Mouse (Mus musculus) left cerebral cortex, postnatal 25 days (tissue): Measurements from ENCODE around the gene Vmn1r76. TPM values are rescaled to one million over a fixed set of nuclear protein-coding genes. Genes with fewer than 3 reads are reported as not detected.

Experiments used
- DNase-seq, 2 experiments: peaks; one replicate each; pipeline ENCODE4 v3.0.0; 2022; ENCODE audit warnings: low spot score in 2 of 2, mixed read lengths in 1 of 2
- intact Hi-C: fragments of 180-260 bp; cut with DNase I; formaldehyde crosslinking; loops from one replicate; pipeline ENCODE4 v1.15.1; 2025
- total RNA-seq, 2 experiments: library from RNA; stranded (reverse); gene quantifications; 2 replicates each; pipeline ENCODE4 v1.2.3; 2021

Gene Vmn1r76
- not detected for total RNA-seq

DNA sequence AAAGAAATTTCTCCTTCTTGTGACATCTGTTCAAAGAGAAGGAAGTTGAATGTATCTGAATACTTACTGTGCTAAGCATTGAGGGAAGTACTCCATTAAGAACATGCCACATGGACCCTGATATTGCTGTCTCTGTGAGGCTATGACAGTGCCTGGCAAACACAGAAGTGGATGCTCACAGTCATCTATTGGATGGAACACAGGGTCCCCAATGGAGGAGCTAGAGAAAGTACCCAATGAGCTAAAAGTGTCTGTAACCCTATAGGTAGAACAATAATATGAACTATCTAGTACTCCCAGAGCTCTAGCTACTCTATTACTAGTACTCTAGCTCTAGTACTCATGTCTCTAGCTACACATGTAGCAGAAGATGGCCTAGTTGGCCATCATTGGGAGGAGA is at the start of gene Vmn1r76:
Gene Vmn1r76 (minus strand): TSS at position 101 of the 400 bp plus-strand sequence.
- DNase-seq: no peak
- intact Hi-C loops: no loop called here

DNA sequence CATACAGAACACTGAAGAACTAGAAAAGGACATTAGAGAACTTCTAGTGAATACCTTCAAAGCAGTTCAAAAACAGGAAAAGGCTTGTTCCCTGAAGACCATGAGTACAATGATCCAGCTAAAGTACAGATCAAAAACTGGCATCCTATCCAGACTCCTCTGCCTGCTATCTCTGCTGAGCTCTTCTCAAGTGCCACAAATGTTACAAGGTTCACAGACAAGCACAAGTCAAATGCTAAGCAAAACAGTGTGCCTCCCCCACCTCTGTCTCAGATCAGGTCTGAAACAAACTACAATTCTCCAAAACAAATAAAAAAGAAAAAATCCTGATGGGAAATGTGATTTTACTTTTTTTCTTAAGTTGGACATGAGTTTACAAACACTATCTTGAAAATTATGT is 34.6 kb upstream of the Vmn1r76 start:
- no peak for DNase-seq

DNA sequence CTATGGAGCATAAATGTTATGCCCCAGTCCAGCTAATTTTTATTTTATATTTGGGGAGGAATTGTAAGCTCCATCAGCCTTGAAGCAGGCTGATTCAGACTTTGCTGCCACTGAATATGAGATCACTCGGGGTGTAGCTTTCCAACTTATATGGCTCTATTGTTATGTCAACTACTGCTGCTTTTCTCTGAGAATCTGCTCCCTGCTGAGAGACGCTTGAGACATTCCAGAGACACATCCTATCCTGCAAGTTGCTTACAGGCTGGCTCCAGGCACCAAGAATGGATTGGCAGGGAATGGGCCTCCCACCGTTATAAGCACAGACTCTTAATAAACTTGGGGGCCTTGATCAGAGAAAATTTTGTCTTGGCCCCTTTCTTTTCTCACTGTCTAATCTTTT is 10.0 kb upstream of the Vmn1r76 start:
- intact Hi-C loops: no loop called here
- DNase-seq: no peak

More for the DNA sequence above, 34.6 kb upstream of the Vmn1r76 start:
- intact Hi-C loops: no loop called here

DNA sequence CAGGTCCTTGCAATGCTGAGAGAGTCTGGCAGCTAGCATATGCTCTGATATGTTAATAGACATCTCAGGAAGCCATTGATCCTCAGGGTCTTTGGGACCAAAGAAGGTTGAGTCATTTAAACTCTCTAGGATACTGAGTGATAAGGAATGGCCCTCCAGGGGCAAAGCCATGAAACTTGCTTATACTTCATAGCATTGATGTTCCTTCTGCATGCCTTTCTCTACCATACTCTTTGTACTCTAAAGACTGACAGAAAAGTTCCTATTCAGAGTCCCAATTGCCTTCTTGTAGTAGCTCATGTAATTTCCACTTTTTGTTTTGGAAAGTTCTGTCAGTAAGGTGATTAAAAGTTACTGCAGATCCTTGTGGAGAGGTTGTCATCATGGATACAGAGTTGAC is 63.7 kb downstream of the Vmn1r76 start, which contains the start of gene Vmn1r75:
Gene Vmn1r75 (plus strand): TSS at position 301 of the 400 bp plus-strand sequence.
- intact Hi-C loops: no loop called here
- DNase-seq: no peak

Other genes starting within 250 kb of the Vmn1r76 start
- not detected for gene Vmn1r73, start 207.9 kb downstream of the Vmn1r76 start, total RNA-seq
- not detected for gene Vmn1r74, start 104.2 kb downstream of the Vmn1r76 start, total RNA-seq
- not detected for gene Vmn1r75, start 63.6 kb downstream of the Vmn1r76 start, total RNA-seq
- not detected for gene Vmn1r77, start 98.5 kb upstream of the Vmn1r76 start, total RNA-seq
- not detected for gene Vmn1r78, start 212.0 kb upstream of the Vmn1r76 start, total RNA-seq
- not detected for gene Vmn1r79, start 233.1 kb upstream of the Vmn1r76 start, total RNA-seq